Mouse (Mus musculus) forebrain, embryonic 16.5 days (tissue): ENCODE data around the gene Idh2. TPM values are rescaled to one million over a fixed set of nuclear protein-coding genes. Genes with fewer than 3 reads are reported as not detected.

ENCODE experiments used
- ATAC-seq: fragments of 200-750 bp; cut with Nextera tagmentation; 2 replicates; pipeline ENCODE4 v1.8.0; 2017; ENCODE audit warnings: mild to moderate bottlenecking, moderate library complexity
- H3K27ac ChIP-seq: fragments of 300-500 bp; sonication (generic); 2 replicates; pipeline ENCODE4 v1.5.1; 2014; ENCODE audit warnings: low read length, control low read depth
- H3K27me3 ChIP-seq: fragments of 300-500 bp; sonication (generic); replicated peaks from 2 replicates; pipeline ENCODE4 v1.6.1; 2014; ENCODE audit warnings: low read length; ENCODE audit not compliant: control insufficient read depth, insufficient read depth
- H3K36me3 ChIP-seq: fragments of 300-500 bp; sonication (generic); 2 replicates; pipeline ENCODE4 v1.6.1; 2014; ENCODE audit not compliant: control insufficient read depth, insufficient read depth
- H3K4me1 ChIP-seq: fragments of 300-500 bp; sonication (generic); replicated peaks from 2 replicates; pipeline ENCODE4 v1.6.1; 2014; ENCODE audit warnings: low read length; ENCODE audit not compliant: control insufficient read depth, insufficient read depth
- H3K4me2 ChIP-seq: fragments of 300-500 bp; sonication (generic); 2 replicates; pipeline ENCODE4 v1.6.1; 2014; ENCODE audit warnings: mild to moderate bottlenecking, low read length, control low read depth
- H3K4me3 ChIP-seq: fragments of 300-500 bp; sonication (generic); replicated peaks from 2 replicates; pipeline ENCODE4 v1.5.1; 2014; ENCODE audit warnings: mild to moderate bottlenecking, low read length, control low read depth
- H3K9ac ChIP-seq: fragments of 300-500 bp; sonication (generic); replicated peaks from 2 replicates; pipeline ENCODE4 v1.6.1; 2014; ENCODE audit warnings: low read depth, low read length, control low read depth
- H3K9me3 ChIP-seq: fragments of 300-500 bp; sonication (generic); 2 replicates; pipeline ENCODE4 v1.6.1; 2016; ENCODE audit warnings: low read length; ENCODE audit not compliant: control insufficient read depth
- WGBS: fragments of 180-500 bp; shearing (Covaris S2); extraction: QIAGEN DNeasy Blood & Tissue Kit; methylation state at CpG from one replicate; pipeline ENCODE4 v1.1.7; 2014; 5-methylcytosine and 5-hydroxymethylcytosine counted together
- polyA plus RNA-seq: library from polyadenylated mRNA; unstranded; fragments of >200 nt; fragmentation: Nextera tagmentation; extraction: Ambion mirVana; gene quantifications from 2 replicates; pipeline ENCODE4 v1.2.1, GENCODE M21; 2015

Idh2 gene
- polyA plus RNA-seq, 1 experiment from 2014 or later, result 286 TPM

DNA sequence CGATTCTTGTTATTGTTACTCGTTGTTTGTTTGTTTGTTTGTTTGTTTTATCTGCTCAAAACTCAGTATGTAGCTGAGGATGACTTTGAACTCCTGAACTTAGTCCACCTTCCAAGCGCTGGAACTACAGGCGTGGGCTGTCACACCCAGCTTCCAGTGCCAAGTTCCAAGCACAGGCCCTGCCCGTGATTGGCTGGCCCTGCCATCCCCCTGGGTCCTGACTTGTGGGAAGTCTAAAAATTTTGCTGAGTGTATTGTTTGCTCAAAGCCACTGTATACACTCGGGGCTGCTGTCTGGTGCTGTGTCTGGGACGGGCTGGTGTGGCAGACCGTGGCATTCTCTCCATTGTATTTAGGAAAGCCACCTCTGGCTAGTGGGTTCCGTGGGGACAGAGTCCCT, 37.4 kb downstream of the Idh2 start:
- WGBS, result 72% methylated on average over 9 of the region's 9 CpGs
- H3K4me3 ChIP-seq, result no peak overlapping the region
- H3K36me3 ChIP-seq, result peaks cover 12% of the 10 kb centered on the region
- peaks cover 35% of the 10 kb centered on the region for H3K4me1 ChIP-seq
- no peaks in the 10 kb centered on the region for H3K9me3 ChIP-seq
- H3K4me2 ChIP-seq, result no peak overlapping the region
- no peak overlapping the region for H3K9ac ChIP-seq
- no peaks in the 10 kb centered on the region for H3K27me3 ChIP-seq
- ATAC-seq, result no peak
- H3K27ac ChIP-seq, result no peak overlapping the region

DNA sequence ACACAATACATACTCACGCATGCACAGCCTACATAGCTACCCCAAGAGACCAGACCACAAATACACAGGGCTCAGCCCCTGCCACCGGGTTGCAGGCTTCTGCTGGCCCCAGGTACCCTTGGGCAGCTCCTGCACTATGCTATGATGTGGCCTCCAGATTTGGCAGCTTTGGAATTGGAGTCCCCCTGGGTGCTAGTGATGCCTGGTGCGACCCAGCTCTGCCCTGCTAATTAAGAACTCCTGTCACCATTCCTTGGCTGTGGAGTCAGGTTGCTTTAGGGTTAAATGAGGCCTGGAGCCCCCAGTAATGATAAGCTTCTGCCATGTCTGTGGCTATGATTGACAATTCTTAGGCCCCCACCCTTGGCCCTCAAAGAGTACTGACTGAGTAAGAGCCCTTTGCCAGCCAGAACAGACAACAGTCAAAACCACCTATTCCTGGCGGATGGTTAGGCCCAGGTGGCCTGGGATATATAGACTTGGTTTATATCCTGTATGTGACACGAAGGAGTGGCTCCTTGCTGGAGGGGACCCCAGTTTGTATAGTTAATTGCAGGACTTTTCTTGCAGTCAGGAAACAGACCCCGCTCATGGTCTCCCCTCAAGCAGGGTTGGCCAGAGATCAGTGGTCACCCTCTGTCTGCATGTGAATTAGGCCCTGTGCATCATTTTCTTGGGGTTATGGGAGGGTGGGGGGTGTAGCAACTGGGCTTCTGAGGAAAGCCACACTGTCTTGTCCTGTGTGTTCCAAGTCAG, 38.1 kb downstream of the Idh2 start:
- Histone ChIP-seq H3K4me2 (no peak overlapping the region), H3K4me1 (peaks cover 41% of the 10 kb centered on the region), H3K27me3 (no peaks in the 10 kb centered on the region), H3K27ac (no peak overlapping the region), H3K9me3 (no peaks in the 10 kb centered on the region), H3K9ac (no peak overlapping the region), H3K4me3 (no peak overlapping the region), H3K36me3 (peaks cover 5% of the 10 kb centered on the region)
- no peak for ATAC-seq
- 69% methylated on average over 6 of the region's 6 CpGs for WGBS

DNA sequence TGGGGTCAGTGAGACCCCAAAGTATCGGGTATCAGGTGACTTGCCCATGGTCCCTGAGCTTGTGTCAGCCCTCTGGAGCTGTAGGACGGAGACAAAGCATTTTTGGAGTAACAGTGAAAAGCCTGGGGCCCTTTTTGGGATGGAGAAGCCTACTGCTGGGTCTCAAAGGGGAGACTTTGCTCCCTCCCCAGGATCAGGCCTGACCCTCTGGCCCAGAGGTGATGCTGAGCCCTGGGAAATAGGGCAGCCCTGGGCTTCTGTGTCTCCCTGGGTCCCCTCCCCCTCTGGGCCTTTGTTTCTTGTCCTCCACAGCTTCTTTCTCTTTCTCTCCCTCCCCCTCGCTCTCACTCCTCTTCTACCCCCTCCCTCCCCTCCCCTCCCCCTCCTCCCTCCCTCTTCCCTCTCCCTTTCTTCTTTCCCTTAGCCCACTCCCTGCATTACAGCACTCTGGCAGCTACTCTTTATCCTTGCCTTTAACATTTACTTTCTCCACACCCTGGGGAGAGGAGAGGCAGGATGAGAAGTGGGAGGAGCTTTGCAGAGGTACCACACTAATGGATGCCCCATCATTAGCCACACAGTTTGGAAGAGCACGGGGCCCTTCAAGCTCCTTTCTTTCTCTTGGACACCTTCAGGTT, 39.1 kb downstream of the Idh2 start:
- Histone ChIP-seq H3K4me2 (no peak overlapping the region), H3K4me1 (peaks cover 49% of the 10 kb centered on the region), H3K9ac (peak overlapping the region; percentile 14; the same call in 1 of the 2 replicates), H3K4me3 (no peak overlapping the region), H3K27ac (peak overlapping the region; percentile 63; the same call in 1 of the 2 replicates), H3K27me3 (no peaks in the 10 kb centered on the region), H3K36me3 (no peaks in the 10 kb centered on the region), H3K9me3 (no peaks in the 10 kb centered on the region)
- peak; percentile 24 for ATAC-seq
- WGBS, result 8% methylated on average over 4 of the region's 4 CpGs

DNA sequence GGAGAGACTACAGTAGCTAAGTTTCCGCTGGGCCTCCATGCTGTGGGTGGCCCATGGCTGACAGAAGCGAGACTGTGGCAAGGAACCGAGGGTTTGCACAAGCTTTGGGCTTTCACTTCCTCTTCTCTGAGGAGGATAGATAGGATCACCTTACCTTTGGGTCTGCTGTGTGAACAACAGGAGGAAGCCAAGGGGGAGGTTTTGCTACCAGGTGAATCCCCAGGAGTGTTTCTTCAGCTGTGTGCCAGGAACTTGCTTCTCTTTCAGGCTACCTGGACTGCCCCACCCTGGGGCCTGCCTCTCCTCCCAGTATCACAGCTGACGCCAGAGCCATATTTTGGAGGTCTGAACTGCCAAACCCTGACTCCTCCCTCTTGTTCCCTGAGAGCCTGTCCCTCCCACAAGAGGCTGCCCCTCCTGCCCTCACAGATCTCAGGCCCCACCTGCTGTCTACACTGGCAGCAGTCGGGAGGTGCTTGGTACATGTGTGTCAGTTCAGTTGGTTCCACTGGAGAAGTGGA, 40.2 kb downstream of the Idh2 start:
- Histone ChIP-seq H3K9ac (no peak overlapping the region), H3K36me3 (no peaks in the 10 kb centered on the region), H3K9me3 (no peaks in the 10 kb centered on the region), H3K27me3 (no peaks in the 10 kb centered on the region), H3K27ac (no peak overlapping the region), H3K4me2 (no peak overlapping the region), H3K4me1 (peaks cover 49% of the 10 kb centered on the region), H3K4me3 (no peak overlapping the region)
- WGBS, result 41% methylated on average over 5 of the region's 5 CpGs
- ATAC-seq, result no peak

DNA sequence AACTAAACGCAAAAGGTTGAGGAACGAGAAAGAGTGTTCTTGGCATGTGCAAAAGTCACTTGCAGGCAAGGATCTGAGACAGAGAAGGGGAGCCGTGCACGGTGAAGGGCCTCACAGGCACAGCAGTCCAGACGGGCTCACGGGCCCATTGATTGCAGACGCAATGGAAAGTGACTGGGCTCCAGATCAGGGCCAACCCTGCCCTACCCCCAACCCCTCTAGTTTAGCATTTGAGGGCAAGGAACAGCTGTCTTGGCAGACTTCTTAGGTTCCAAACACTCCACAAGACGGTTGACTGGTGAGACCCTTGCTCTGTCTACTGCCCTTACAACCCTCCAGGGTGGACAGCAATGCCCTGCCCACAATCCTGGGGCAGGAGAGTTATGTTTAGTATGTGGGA, 41.7 kb downstream of the Idh2 start:
- Histone ChIP-seq H3K4me1 (peaks cover 60% of the 10 kb centered on the region), H3K4me3 (no peak overlapping the region), H3K36me3 (no peaks in the 10 kb centered on the region), H3K9ac (no peak overlapping the region), H3K27me3 (no peaks in the 10 kb centered on the region), H3K9me3 (no peaks in the 10 kb centered on the region), H3K27ac (no peak overlapping the region), H3K4me2 (no peak overlapping the region)
- 73% methylated on average over 8 of the region's 8 CpGs for WGBS
- ATAC-seq, result no peak

DNA sequence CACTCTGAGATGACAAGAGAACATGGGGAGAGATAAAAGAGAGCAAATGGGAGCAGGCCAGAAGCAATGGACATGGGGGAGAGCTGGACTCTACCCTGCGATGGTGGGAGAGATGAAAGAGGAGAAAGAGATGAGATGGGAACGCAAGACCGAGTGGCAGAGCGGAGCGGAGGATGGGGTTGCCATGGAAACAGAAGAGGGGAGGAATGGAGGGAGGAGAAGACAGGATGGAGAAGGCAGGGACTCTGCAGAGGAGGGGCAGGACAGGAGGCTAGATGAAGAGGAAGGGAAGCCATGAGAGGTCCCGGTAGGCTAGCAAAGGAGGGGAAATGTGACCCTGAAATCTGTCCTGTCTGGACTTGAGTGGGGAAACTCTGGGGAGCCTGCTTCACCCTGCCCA, 42.9 kb downstream of the Idh2 start:
- no peaks in the 10 kb centered on the region for H3K27me3 ChIP-seq
- peak; percentile 44 for ATAC-seq
- H3K4me3 ChIP-seq, result no peak overlapping the region
- H3K4me2 ChIP-seq, result peak overlapping the region; percentile 21; the same call in 1 of the 2 replicates
- no peaks in the 10 kb centered on the region for H3K9me3 ChIP-seq
- no peak overlapping the region for H3K27ac ChIP-seq
- peaks cover 60% of the 10 kb centered on the region for H3K4me1 ChIP-seq
- H3K9ac ChIP-seq, result no peak overlapping the region
- H3K36me3 ChIP-seq, result no peaks in the 10 kb centered on the region
- WGBS, result 26% methylated on average over 6 of the region's 6 CpGs

DNA sequence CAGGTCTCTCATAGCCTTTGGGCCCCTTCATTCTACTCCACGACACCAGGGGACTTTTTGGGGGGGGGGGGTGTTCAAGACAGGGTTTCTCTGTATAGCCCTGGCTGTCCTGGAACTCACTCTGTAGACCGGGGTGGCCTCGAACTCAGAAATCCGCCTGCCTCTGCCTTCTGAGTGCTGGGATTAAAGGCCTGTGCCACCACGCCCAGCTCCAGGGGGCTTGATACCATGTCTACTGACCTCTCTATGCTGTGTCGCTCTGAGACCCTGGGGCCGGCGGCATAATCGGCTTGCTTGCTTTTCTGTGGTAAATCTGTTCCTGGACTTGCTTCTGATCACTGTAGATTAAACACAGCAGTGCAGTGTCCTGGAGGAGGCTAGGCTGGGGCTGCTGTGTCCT, 44.0 kb downstream of the Idh2 start:
- Histone ChIP-seq H3K9ac (no peak overlapping the region), H3K27ac (no peak overlapping the region), H3K4me3 (no peak overlapping the region), H3K36me3 (no peaks in the 10 kb centered on the region), H3K4me2 (no peak overlapping the region), H3K4me1 (peaks cover 50% of the 10 kb centered on the region), H3K27me3 (no peaks in the 10 kb centered on the region), H3K9me3 (no peaks in the 10 kb centered on the region)
- ATAC-seq, result no peak
- WGBS, result 94% methylated on average over 9 of the region's 9 CpGs

DNA sequence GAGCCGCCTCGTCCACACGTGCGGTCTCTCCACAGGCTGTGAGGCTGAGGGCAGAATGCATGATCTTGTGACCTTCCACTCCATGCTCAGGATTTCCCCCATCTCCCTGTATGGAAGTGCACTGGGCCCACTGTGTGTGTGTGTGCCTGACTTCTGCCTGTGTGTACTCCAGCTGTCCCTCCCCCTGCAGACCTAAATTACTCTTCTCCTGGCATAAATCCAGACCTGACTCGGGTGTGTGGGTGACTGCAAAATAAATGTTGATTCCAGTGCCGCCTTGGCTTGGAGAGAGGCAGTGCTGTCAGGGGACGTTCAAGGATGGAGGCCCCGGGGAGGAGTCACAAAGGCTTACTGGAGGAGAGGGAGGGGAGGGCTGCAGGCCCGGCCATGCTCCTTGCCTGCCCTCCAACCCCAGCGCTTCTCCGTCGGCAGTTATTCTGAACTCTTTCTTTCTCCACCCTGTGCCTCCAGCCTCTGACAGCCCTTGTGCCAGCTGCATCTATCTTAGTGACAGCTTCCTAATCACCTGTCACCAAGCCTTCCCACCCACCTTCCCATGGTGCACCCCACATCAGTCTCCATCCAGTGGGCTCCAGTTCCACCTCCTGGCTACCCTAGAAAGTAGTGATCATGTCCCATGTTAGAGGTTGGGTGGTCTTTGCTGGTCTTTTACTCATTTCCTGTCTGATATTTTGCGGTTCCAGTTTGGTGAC, 45.4 kb downstream of the Idh2 start:
- Histone ChIP-seq H3K9me3 (no peaks in the 10 kb centered on the region), H3K27ac (peak overlapping the region; percentile 55), H3K36me3 (no peaks in the 10 kb centered on the region), H3K4me2 (0 out of 2 replicates have a peak overlapping the region, but pooled peaks have one; percentile 18), H3K9ac (peak overlapping the region; percentile 32; the same call in 1 of the 2 replicates), H3K4me1 (peaks cover 37% of the 10 kb centered on the region), H3K4me3 (no peak overlapping the region), H3K27me3 (no peaks in the 10 kb centered on the region)
- ATAC-seq, result peak; percentile 66
- WGBS, result 15% methylated on average over 13 of the region's 13 CpGs

DNA sequence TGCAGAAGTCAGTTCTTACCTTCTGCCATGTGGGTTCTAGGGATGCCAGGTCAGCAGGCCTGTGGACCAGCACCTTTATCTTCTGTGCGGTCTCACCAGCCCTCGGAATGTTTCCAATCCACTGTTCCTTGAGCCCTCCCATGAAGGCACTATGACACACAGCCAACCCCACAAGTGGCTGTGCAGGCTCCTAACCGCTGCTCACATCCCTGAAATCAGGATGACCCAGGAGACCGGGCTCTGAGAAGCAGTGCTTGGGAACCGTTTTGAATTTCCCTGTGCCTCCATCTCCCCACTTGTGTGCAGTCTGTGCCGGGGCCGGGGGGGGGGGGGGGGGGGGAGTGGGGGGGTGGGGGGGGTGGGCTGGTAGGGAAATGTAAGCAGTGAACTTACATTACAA, 46.9 kb downstream of the Idh2 start:
- H3K4me2 ChIP-seq, result no peak overlapping the region
- no peak for ATAC-seq
- H3K4me3 ChIP-seq, result no peak overlapping the region
- WGBS, result 56% methylated on average over 5 of the region's 7 CpGs
- no peaks in the 10 kb centered on the region for H3K9me3 ChIP-seq
- H3K9ac ChIP-seq, result no peak overlapping the region
- no peaks in the 10 kb centered on the region for H3K27me3 ChIP-seq
- H3K4me1 ChIP-seq, result peaks cover 43% of the 10 kb centered on the region
- H3K27ac ChIP-seq, result no peak overlapping the region
- H3K36me3 ChIP-seq, result no peaks in the 10 kb centered on the region
